Mouse (Mus musculus) testis, adult 2 months (tissue): ENCODE data around the gene Ccser1. TPM values are rescaled to one million over a fixed set of nuclear protein-coding genes. Genes with fewer than 3 reads are reported as not detected.

Experiments used
- H3K27ac ChIP-seq: fragments of 200-500 bp; 2 replicates; pipeline ENCODE4 v1.5.1; 2012; ENCODE audit warnings: low read depth, low read length; ENCODE audit not compliant: control insufficient read depth, insufficient read depth
- H3K27me3 ChIP-seq: fragments of 200-500 bp; 2 replicates; pipeline ENCODE4 v1.6.1; 2012; ENCODE audit warnings: mild to moderate bottlenecking, low read length, moderate library complexity; ENCODE audit not compliant: control insufficient read depth, insufficient read depth
- H3K36me3 ChIP-seq: fragments of 200-500 bp; 2 replicates; pipeline ENCODE4 v1.6.1; 2012; ENCODE audit warnings: mild to moderate bottlenecking, low read length; ENCODE audit not compliant: control insufficient read depth, insufficient read depth
- H3K4me1 ChIP-seq: fragments of 200-500 bp; 2 replicates; pipeline ENCODE4 v1.6.1; 2012; ENCODE audit warnings: low read length; ENCODE audit not compliant: control insufficient read depth, insufficient read depth
- H3K4me3 ChIP-seq: fragments of 200-500 bp; 2 replicates; pipeline ENCODE4 v1.5.1; 2012; ENCODE audit warnings: low read depth, mild to moderate bottlenecking, low read length, moderate library complexity, mixed read lengths; ENCODE audit not compliant: control insufficient read depth
- CTCF ChIP-seq: fragments of 200-500 bp; IDR thresholded peaks from 2 replicates; pipeline ENCODE4 v1.5.1; 2012; ENCODE audit warnings: low read depth, mild to moderate bottlenecking, inconsistent platforms, low read length, moderate library complexity; ENCODE audit not compliant: control insufficient read depth, insufficient read depth, insufficient replicate concordance
- POLR2A ChIP-seq: fragments of 200-500 bp; IDR thresholded peaks from 2 replicates; pipeline ENCODE4 v1.6.1; 2012; ENCODE audit warnings: low read depth, mild to moderate bottlenecking, inconsistent platforms, low read length, moderate library complexity; ENCODE audit not compliant: control insufficient read depth
- polyA plus RNA-seq: library from polyadenylated mRNA; depleted of rRNA; stranded (reverse); fragments of >200 nt; gene quantifications from 2 replicates; pipeline ENCODE4 v1.2.3, GENCODE M21; 2012

The Ccser1 gene
- polyA plus RNA-seq, 1 experiment, result 0.32 TPM

DNA sequence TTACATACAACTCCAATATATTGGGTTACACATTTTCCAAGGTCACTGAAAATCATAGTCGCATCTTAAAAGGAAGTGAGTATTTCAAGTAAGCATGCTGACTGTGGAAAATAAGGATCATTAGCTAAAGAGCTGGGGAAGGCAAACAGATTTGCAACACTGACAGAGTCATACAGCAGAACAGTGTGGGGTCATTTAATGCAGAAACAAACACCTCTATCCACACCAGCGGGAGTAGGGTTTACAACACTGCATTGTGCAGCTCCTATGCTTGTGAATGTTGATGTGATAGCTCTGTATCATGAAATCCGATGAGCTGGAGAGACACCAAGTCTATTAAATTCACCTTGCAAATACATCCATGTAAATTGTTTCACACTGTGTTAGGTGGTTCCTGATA, 202.9 kb downstream of the Ccser1 start:
- no peak overlapping the region for H3K4me3 ChIP-seq
- no peaks in the 10 kb centered on the region for H3K27me3 ChIP-seq
- H3K36me3 ChIP-seq, result no peaks in the 10 kb centered on the region
- TF ChIP-seq POLR2A, result no peak
- TF ChIP-seq CTCF, result no peak
- H3K4me1 ChIP-seq, result no peaks in the 10 kb centered on the region
- H3K27ac ChIP-seq, result no peak overlapping the region

DNA sequence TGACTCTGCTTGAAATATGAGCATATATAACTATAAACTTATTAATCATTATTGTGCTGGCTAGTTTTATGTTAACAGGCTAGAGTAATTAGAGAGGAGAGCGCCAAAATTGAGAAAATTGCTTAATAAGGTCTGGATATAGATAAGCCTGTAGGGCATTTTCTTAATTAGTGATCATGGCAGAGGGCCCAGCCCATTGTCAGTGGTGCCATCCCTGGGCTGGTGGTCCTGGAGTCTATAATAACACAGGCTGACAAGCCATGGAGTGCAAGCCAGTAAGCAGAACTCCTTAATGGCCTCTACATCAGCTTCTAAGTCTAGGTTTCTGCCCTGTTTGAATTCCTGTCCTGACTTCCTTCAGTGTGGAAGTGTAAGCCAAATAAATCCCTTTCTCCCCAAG, 206.9 kb downstream of the Ccser1 start:
- Histone ChIP-seq H3K27me3 (no peaks in the 10 kb centered on the region), H3K4me1 (no peaks in the 10 kb centered on the region), H3K4me3 (no peak overlapping the region), H3K36me3 (no peaks in the 10 kb centered on the region), H3K27ac (no peak overlapping the region)
- no peak for TF ChIP-seq POLR2A
- no peak for TF ChIP-seq CTCF

DNA sequence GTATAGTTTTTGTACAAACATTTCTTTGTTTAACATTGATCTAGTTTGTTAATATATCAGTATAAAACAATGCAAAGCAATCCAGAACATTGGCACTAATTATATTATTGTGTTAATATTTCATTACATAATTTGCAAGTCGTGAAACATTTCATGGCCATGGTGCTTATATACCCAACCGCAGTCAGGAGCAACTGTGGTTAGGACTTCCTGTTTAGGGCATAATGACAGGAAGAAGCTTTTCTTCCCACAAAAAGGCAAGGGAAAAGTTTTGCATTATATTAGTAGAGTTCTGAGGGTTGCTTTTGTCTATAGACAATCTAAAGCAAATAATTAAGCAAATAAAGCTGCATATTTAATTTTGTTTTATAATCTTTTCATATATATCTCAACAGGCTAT, 247.4 kb downstream of the Ccser1 start:
- Histone ChIP-seq H3K27me3 (no peaks in the 10 kb centered on the region), H3K4me1 (no peaks in the 10 kb centered on the region), H3K4me3 (no peak overlapping the region), H3K27ac (no peak overlapping the region), H3K36me3 (no peaks in the 10 kb centered on the region)
- TF ChIP-seq CTCF (no peak), POLR2A (no peak)

DNA sequence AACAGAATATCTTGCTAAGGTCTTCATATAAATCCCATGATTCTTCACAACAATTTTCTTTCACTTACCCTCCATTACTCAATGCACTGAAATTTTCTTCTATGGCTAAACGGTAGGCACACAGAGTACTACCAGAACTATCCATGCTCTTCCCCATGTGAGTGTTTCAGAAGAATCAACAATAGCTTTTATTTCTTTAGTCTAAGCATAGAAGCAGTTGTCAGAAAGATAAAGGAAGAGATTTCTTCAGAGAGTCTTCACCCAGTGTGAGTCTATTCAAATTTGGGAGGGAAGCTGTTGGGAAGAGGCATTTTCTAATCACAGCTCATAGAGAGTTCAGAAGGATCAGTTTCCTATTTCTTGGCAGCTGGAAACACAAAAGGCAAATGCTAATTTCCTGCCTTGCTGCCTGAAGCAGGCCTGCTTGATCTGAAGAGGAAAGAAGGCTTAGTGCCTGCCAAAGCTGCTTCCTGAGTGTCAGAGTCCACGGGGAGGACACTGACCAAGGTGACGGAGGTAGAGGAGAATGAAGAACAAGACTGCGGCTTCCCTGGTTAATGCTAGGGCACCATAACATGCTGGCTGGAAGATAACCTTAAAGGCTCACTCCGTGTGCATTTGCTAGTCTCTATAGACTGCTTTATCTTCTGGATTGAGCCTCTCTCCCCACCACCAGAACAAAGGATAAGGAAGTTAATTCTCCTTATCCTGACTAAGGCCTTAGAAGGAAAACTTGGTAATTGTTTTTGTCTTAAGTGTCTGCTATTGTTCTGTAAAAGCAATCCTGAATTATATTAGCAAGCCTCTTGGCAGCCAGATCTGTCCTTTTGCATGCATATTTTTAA, 251.0 kb downstream of the Ccser1 start:
- no peaks in the 10 kb centered on the region for H3K4me1 ChIP-seq
- no peak for TF ChIP-seq CTCF
- H3K27me3 ChIP-seq, result no peaks in the 10 kb centered on the region
- no peaks in the 10 kb centered on the region for H3K36me3 ChIP-seq
- no peak overlapping the region for H3K4me3 ChIP-seq
- H3K27ac ChIP-seq, result no peak overlapping the region

DNA sequence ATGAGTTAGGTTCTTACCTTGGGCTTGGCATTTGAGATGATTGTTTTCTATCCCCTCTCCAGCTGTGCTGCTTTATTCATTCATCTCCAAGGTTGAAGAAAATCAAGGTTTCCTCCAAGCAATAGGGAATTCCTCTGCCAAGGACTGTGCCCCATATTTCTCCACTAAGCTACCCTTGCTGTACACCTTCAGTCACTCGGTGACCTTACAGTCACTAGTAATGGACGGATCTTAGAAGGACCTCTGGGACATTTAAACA, 251.5 kb downstream of the Ccser1 start:
- Histone ChIP-seq H3K4me1 (no peaks in the 10 kb centered on the region), H3K27ac (no peak overlapping the region), H3K27me3 (no peaks in the 10 kb centered on the region), H3K36me3 (no peaks in the 10 kb centered on the region), H3K4me3 (no peak overlapping the region)
- no peak for TF ChIP-seq POLR2A
- TF ChIP-seq CTCF, result no peak

DNA sequence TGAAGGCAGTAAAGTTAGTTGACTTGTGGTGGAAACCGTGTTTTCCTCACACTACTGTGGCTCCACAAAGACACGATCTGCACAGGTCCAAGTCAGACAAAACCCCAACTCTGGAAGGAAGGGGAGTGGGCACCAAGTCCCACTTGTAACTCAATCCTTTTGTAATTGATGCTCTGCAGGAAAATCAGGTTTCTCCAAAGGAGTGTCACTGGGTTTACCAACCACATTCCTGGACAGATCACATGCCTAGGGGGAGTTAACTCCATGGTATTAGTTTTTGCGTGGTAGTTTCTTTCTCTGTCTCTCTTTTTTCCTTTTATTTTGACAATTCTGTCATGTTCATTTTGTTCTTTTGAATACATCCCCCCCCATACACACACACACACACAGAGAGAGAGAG, 252.0 kb downstream of the Ccser1 start:
- H3K36me3 ChIP-seq, result no peaks in the 10 kb centered on the region
- H3K27me3 ChIP-seq, result no peaks in the 10 kb centered on the region
- no peaks in the 10 kb centered on the region for H3K4me1 ChIP-seq
- H3K4me3 ChIP-seq, result no peak overlapping the region
- no peak overlapping the region for H3K27ac ChIP-seq
- TF ChIP-seq POLR2A (no peak), CTCF (no peak)

DNA sequence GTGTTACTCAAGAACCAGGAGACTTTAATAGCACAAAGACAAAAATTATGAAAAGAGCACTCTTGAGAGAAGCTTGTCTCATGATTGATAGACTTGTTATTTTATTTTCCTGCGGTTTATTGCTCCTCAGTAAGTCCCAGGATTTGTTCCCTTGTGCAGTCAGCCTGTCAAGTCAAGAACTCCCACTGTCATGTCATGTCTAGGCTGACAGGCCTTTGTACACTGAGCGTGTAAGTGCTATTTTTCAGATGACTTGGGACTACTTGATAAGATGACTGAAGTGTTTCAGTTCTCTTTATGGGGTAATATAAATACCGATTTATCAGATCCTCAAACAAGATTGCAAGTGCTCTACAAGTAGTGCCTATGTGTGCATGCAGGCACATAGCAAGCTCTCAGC, 252.6 kb downstream of the Ccser1 start:
- H3K4me1 ChIP-seq, result no peaks in the 10 kb centered on the region
- H3K36me3 ChIP-seq, result no peaks in the 10 kb centered on the region
- H3K27me3 ChIP-seq, result no peaks in the 10 kb centered on the region
- no peak overlapping the region for H3K27ac ChIP-seq
- H3K4me3 ChIP-seq, result no peak overlapping the region
- TF ChIP-seq POLR2A (no peak), CTCF (no peak)

DNA sequence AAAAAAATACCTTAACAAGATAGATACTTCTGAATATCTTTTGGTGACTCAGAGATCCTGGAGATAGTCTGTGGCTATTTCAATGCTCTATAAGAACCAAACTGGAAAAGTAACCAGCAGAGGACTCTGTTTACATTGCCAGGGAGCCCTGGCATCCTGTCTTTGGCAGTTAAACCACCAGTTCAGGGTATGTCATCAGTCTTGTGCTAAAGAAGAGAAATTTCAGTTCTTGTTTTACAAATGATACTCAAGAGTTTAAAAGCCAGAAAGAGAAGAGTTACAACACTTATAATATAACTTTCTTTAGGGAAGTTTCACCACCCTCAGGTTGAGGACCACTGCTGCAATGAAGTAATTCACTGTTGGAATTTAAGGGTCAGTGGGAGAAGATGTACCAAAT, 258.0 kb downstream of the Ccser1 start:
- no peak overlapping the region for H3K27ac ChIP-seq
- no peaks in the 10 kb centered on the region for H3K27me3 ChIP-seq
- H3K4me3 ChIP-seq, result no peak overlapping the region
- TF ChIP-seq POLR2A, result no peak
- H3K4me1 ChIP-seq, result no peaks in the 10 kb centered on the region
- no peaks in the 10 kb centered on the region for H3K36me3 ChIP-seq
